Comparison of ENCODE assay signal across 8 mouse cellular contexts in genomic region chr9:55325564-55326514, GRCm38 (mm10). TPM values are rescaled to one million over a fixed set of nuclear protein-coding genes. Genes with fewer than 3 reads are reported as not detected.
DNase-seq lines count a peak whose midpoint lies in the region; ATAC-seq and TF ChIP-seq lines count a peak whose summit lies in the region.

No protein-coding gene starts in this region.

- no peak for ATAC-seq in kidney, embryonic 15.5 days (replicated peaks; ENCODE audit: low FRiP score)
- no peak for ATAC-seq in hindbrain, embryonic 12.5 days (ENCODE audit: low FRiP score)
- no peak for ATAC-seq in midbrain, embryonic 14.5 days (ENCODE audit: low FRiP score, low TSS enrichment)

- H3K4me1 ChIP-seq in kidney, embryonic 15.5 days = peaks cover 10% of the 10 kb centered on the region
- no peaks in the 10 kb centered on the region; the same call in 1 of the 2 replicates for H3K4me1 ChIP-seq in bone marrow, adult 2 months (ENCODE audit: control insufficient read depth, insufficient read depth, low read length)
- H3K4me1 ChIP-seq in hindbrain, embryonic 12.5 days = peaks cover 13% of the 10 kb centered on the region
- peaks cover 9% of the 10 kb centered on the region; the same call in 1 of the 2 replicates for H3K4me1 ChIP-seq in midbrain, embryonic 14.5 days (ENCODE audit: control insufficient read depth, insufficient read depth, low read length)

- peak overlapping the region; percentile 62 for H3K9ac ChIP-seq in kidney, embryonic 15.5 days
- peak overlapping the region; percentile 82 for H3K9ac ChIP-seq in hindbrain, embryonic 12.5 days
- H3K9ac ChIP-seq in midbrain, embryonic 14.5 days (replicated peaks; ENCODE audit: low read length) = peak overlapping the region; percentile 71

- H3K4me3 ChIP-seq in kidney, embryonic 15.5 days (replicated peaks) = peak overlapping the region; percentile 75
- H3K4me3 ChIP-seq in bone marrow, adult 2 months (replicated peaks; ENCODE audit: control insufficient read depth, low read depth, low read length) = peak overlapping the region; percentile 46
- peak overlapping the region; percentile 75 for H3K4me3 ChIP-seq in hindbrain, embryonic 12.5 days
- H3K4me3 ChIP-seq in midbrain, embryonic 14.5 days (replicated peaks; ENCODE audit: low read depth, low read length) = peak overlapping the region; percentile 67

- peak overlapping the region; percentile 96 for H3K4me2 ChIP-seq in kidney, embryonic 15.5 days
- peak overlapping the region; percentile 83 for H3K4me2 ChIP-seq in hindbrain, embryonic 12.5 days (replicated peaks)
- peak overlapping the region; percentile 70 for H3K4me2 ChIP-seq in midbrain, embryonic 14.5 days (ENCODE audit: low read length)

- WGBS in kidney, embryonic 15.5 days = 18% methylated on average over 18 of the region's 18 CpGs
- WGBS in bone marrow, adult 2 months = 7% methylated on average over 18 of the region's 18 CpGs
- WGBS in hindbrain, embryonic 12.5 days = 14% methylated on average over 18 of the region's 18 CpGs
- WGBS in midbrain, embryonic 14.5 days = 15% methylated on average over 18 of the region's 18 CpGs

- TF ChIP-seq POLR2A in bone marrow, adult 2 months (IDR thresholded peaks at IDR 0.05; ENCODE audit: borderline replicate concordance, control insufficient read depth, low read depth, low read length) = no peak

- no peak for TF ChIP-seq CTCF in bone marrow, adult 2 months (IDR thresholded peaks at IDR 0.05; ENCODE audit: control insufficient read depth, insufficient read depth, low read length)

- H3K27me3 ChIP-seq in kidney, embryonic 15.5 days = peaks cover 92% of the 10 kb centered on the region
- H3K27me3 ChIP-seq in hindbrain, embryonic 12.5 days = peaks cover 26% of the 10 kb centered on the region
- H3K27me3 ChIP-seq in midbrain, embryonic 14.5 days (ENCODE audit: control insufficient read depth, insufficient read depth, low read length) = peaks cover 8% of the 10 kb centered on the region; the same call in 1 of the 2 replicates

- no peaks in the 10 kb centered on the region for H3K9me3 ChIP-seq in kidney, embryonic 15.5 days (replicated peaks)
- no peaks in the 10 kb centered on the region for H3K9me3 ChIP-seq in hindbrain, embryonic 12.5 days (replicated peaks)
- H3K9me3 ChIP-seq in midbrain, embryonic 14.5 days (ENCODE audit: control insufficient read depth, low read length) = no peaks in the 10 kb centered on the region

- no peak for DNase-seq in kidney, adult 18-20 months
- no peak for DNase-seq in midbrain, embryonic 14.5 days
- no peak for DNase-seq in adrenal gland, adult 2 months
- DNase-seq in spleen, adult 12 weeks (ENCODE audit: low spot score) = no peak
- DNase-seq in cerebellum, postnatal 36 days = no peak

- no peak overlapping the region for H3K27ac ChIP-seq in kidney, embryonic 15.5 days
- H3K27ac ChIP-seq in bone marrow, adult 2 months (ENCODE audit: control insufficient read depth, insufficient read depth, low read depth, low read length, poor library complexity) = no peak overlapping the region
- H3K27ac ChIP-seq in hindbrain, embryonic 12.5 days = peak overlapping the region; percentile 67
- peak overlapping the region; percentile 78 for H3K27ac ChIP-seq in midbrain, embryonic 14.5 days (replicated peaks; ENCODE audit: low read depth, low read length)

- no peaks in the 10 kb centered on the region for H3K36me3 ChIP-seq in kidney, embryonic 15.5 days
- no peaks in the 10 kb centered on the region for H3K36me3 ChIP-seq in hindbrain, embryonic 12.5 days
- H3K36me3 ChIP-seq in midbrain, embryonic 14.5 days (ENCODE audit: control insufficient read depth, insufficient read depth, low read length) = no peaks in the 10 kb centered on the region

RNA-seq across cellular contexts. Expression of gene Nrg4, which starts 0.8 kb away (rescaled TPM):
- 1.1 and 1.6 TPM in 2 replicates for polyA plus RNA-seq in kidney, embryonic 15.5 days (2015; fragmentation: Nextera tagmentation; extraction: Ambion mirVana)
- polyA plus RNA-seq in bone marrow, adult 2 months (2011; ENCODE audit: insufficient read depth, insufficient read length, low replicate concordance, missing spikeins) = 1.2 and 1.8 TPM in 2 replicates
- polyA plus RNA-seq in hindbrain, embryonic 12.5 days (2016; fragmentation: Nextera tagmentation; extraction: Ambion mirVana) = 1.4 and 1.9 TPM in 2 replicates
- 1.7 and 2.2 TPM in 2 replicates for polyA plus RNA-seq in midbrain, embryonic 14.5 days (2014; fragmentation: Nextera tagmentation; extraction: Ambion mirVana)
- total RNA-seq in adrenal gland, adult 2 months (2021) = 10 to 100 TPM; 27.8 to 44.6 TPM
- polyA plus RNA-seq in adrenal gland, adult 2 months (2012; rRNA removed) = 12.4 and 18.8 TPM in 2 replicates

RNA-seq across cellular contexts. Expression of gene Tmem266, which starts 0.9 kb away (rescaled TPM):
- 0.23 and 0.29 TPM in 2 replicates for polyA plus RNA-seq in kidney, embryonic 15.5 days (2015; fragmentation: Nextera tagmentation; extraction: Ambion mirVana)
- polyA plus RNA-seq in bone marrow, adult 2 months (2011; ENCODE audit: insufficient read depth, insufficient read length, low replicate concordance, missing spikeins) = not detected in 2 replicates
- 1.3 and 1.6 TPM in 2 replicates for polyA plus RNA-seq in hindbrain, embryonic 12.5 days (2016; fragmentation: Nextera tagmentation; extraction: Ambion mirVana)
- polyA plus RNA-seq in midbrain, embryonic 14.5 days (2014; fragmentation: Nextera tagmentation; extraction: Ambion mirVana) = 2.4 and 8.3 TPM in 2 replicates
- 1 to 10 TPM in 1 of 2 experiments, under 1 TPM in 1; 0.69 to 1.0 TPM for total RNA-seq in adrenal gland, adult 2 months (2021)
- 1.5 and 1.6 TPM in 2 replicates for polyA plus RNA-seq in adrenal gland, adult 2 months (2012; rRNA removed)

Comparison
In these comparisons a context has a peak if more than half of its experiments do, and no peak if none do; other contexts are left out.
1. H3K27ac ChIP-seq: peak in hindbrain, embryonic 12.5 days (single experiment) and midbrain, embryonic 14.5 days (single experiment); none in kidney, embryonic 15.5 days (single experiment) and bone marrow, adult 2 months (single experiment).
2. Peak in every context shown above with its lines, with median percentiles within 50 percentile points of each other: H3K4me2 ChIP-seq, H3K4me3 ChIP-seq and H3K9ac ChIP-seq.